Mouse (Mus musculus) liver, embryonic 14.5 days (tissue): ENCODE measurements around the gene Gstz1. TPM values are rescaled to one million over a fixed set of nuclear protein-coding genes. Genes with fewer than 3 reads are reported as not detected.

ENCODE experiments used
- ATAC-seq: fragments of 200-750 bp; cut with Nextera tagmentation; 2 replicates; pipeline ENCODE4 v1.8.0; 2017; ENCODE audit warnings: moderate number of reproducible peaks, mild to moderate bottlenecking, moderate library complexity; ENCODE audit not compliant: insufficient read depth
- DNase-seq, 3 experiments: peaks; one replicate each; pipeline ENCODE4 v3.0.0-alpha.2; 2012 to 2013; ENCODE audit warnings: low read depth in 3 of 3, low spot score in 3 of 3
- H3K27ac ChIP-seq: fragments of 300-500 bp; sonication (generic); 2 replicates; pipeline ENCODE4 v1.5.1; 2014; ENCODE audit warnings: moderate library complexity, mild to moderate bottlenecking, control low read depth, inconsistent platforms
- H3K27me3 ChIP-seq: fragments of 300-500 bp; sonication (generic); 2 replicates; pipeline ENCODE4 v1.6.1; 2014; ENCODE audit warnings: mild to moderate bottlenecking, low read length, moderate library complexity; ENCODE audit not compliant: control insufficient read depth, insufficient read depth
- H3K36me3 ChIP-seq: fragments of 300-500 bp; sonication (generic); replicated peaks from 2 replicates; pipeline ENCODE4 v1.6.1; 2014; ENCODE audit warnings: low read depth; ENCODE audit not compliant: control insufficient read depth, insufficient read depth
- H3K4me1 ChIP-seq, 2 experiments: fragments of 200-500 bp in 1 of 2; fragments of 300-500 bp in 1 of 2; sonication (generic) in 1 of 2; replicated peaks; 2 replicates each; pipeline ENCODE4 v1.6.1; 2012 to 2014; ENCODE audit warnings: antibody characterized with exemption in 1 of 2, inconsistent platforms in 1 of 2, low read length in 1 of 2; ENCODE audit not compliant: control insufficient read depth in 2 of 2, insufficient read depth in 2 of 2
- H3K4me2 ChIP-seq: fragments of 300-500 bp; sonication (generic); 2 replicates; pipeline ENCODE4 v1.6.1; 2014; ENCODE audit warnings: low read depth, mild to moderate bottlenecking, control low read depth, moderate library complexity
- H3K4me3 ChIP-seq, 2 experiments: fragments of 200-500 bp in 1 of 2; fragments of 300-500 bp in 1 of 2; sonication (generic) in 1 of 2; 2 replicates each; pipeline ENCODE4 v1.5.1; 2012 to 2014; ENCODE audit warnings: low read depth in 2 of 2, low read length in 2 of 2, mild to moderate bottlenecking in 2 of 2, control low read depth in 1 of 2, inconsistent platforms in 1 of 2, moderate library complexity in 1 of 2; ENCODE audit not compliant: insufficient read depth in 1 of 2
- H3K9ac ChIP-seq: fragments of 300-500 bp; sonication (generic); replicated peaks from 2 replicates; pipeline ENCODE4 v1.6.1; 2014; ENCODE audit warnings: mild to moderate bottlenecking, control low read depth, moderate library complexity
- H3K9me3 ChIP-seq: fragments of 300-500 bp; sonication (generic); 2 replicates; pipeline ENCODE4 v1.6.1; 2016; ENCODE audit warnings: low read length, mixed read lengths; ENCODE audit not compliant: control insufficient read depth
- CTCF ChIP-seq: IDR thresholded peaks from 2 replicates; pipeline ENCODE4 v1.5.1; 2016; ENCODE audit warnings: antibody characterized with exemption, low read depth, control low read depth
- EP300 ChIP-seq: IDR thresholded peaks from 2 replicates; pipeline ENCODE4 v1.6.1; 2016; ENCODE audit warnings: antibody characterized with exemption, low read depth
- WGBS: fragments of 180-500 bp; shearing (Covaris S2); extraction: QIAGEN DNeasy Blood & Tissue Kit; methylation state at CpG from one replicate; pipeline ENCODE4 v1.1.7; 2014; ENCODE audit not compliant: insufficient replicate concordance; 5-methylcytosine and 5-hydroxymethylcytosine counted together
- polyA plus RNA-seq, 2 experiments: library from polyadenylated mRNA; depleted of rRNA in 1 of 2; stranded (reverse) in 1 of 2; unstranded in 1 of 2; fragments of >200 nt; fragmentation: Nextera tagmentation in 1 of 2; extraction: Ambion mirVana in 1 of 2; gene quantifications; 2 replicates each; pipeline versions ENCODE4 v1.2.1 to v1.2.3; 2012 to 2014

Gene Gstz1
- polyA plus RNA-seq, 2 experiments: 91.0 to 94.8 TPM

- Histone ChIP-seq H3K27ac (peak overlapping the region; percentile 63), H3K4me2 (no peak overlapping the region), H3K9me3 (no peaks in the 10 kb centered on the region), H3K9ac (no peak overlapping the region), H3K27me3 (no peaks in the 10 kb centered on the region), H3K4me3 (peak overlapping the region; percentile 33 to 54), H3K4me1 (peaks cover 2 to 16% of the 10 kb centered on the region in 2 experiments; a peak in 3 of 4 replicates), H3K36me3 (no peaks in the 10 kb centered on the region)
- peak in 1 of 3 experiments; percentile 33 for DNase-seq
- WGBS: 44% methylated on average over 4 of the region's 4 CpGs
- peak; percentile 34; the same call in 1 of the 2 replicates for TF ChIP-seq EP300
- no peak for TF ChIP-seq CTCF
- ATAC-seq: peak; percentile 54
Observed at GRCm38 (mm10) chr12:87157361-87157760, 10.4 kb downstream of the Gstz1 start.

- Histone ChIP-seq H3K4me3 (peak overlapping the region; percentile 15 to 54; a peak in 3 of 4 replicates), H3K36me3 (no peaks in the 10 kb centered on the region; the same call in 1 of the 2 replicates), H3K4me1 (peaks cover 2 to 24% of the 10 kb centered on the region in 2 experiments; a peak in 3 of 4 replicates), H3K9me3 (no peaks in the 10 kb centered on the region), H3K27ac (no peak overlapping the region), H3K27me3 (no peaks in the 10 kb centered on the region), H3K4me2 (peak overlapping the region; percentile 42), H3K9ac (no peak overlapping the region)
- TF ChIP-seq CTCF (no peak), EP300 (no peak)
- 59% methylated on average over 7 of the region's 7 CpGs for WGBS
- DNase-seq (no peak), ATAC-seq (peak; percentile 34; the same call in 1 of the 2 replicates)
Observed at GRCm38 (mm10) chr12:87158099-87158498, 11.1 kb downstream of the Gstz1 start.

GRCm38 (mm10) chr12:87160310-87160709 is 13.3 kb downstream of the Gstz1 start:
- Histone ChIP-seq H3K27ac (no peak overlapping the region), H3K27me3 (no peaks in the 10 kb centered on the region), H3K4me1 (peaks cover 2 to 29% of the 10 kb centered on the region in 2 experiments; a peak in 3 of 4 replicates), H3K36me3 (no peaks in the 10 kb centered on the region; the same call in 1 of the 2 replicates), H3K9ac (no peak overlapping the region), H3K4me3 (no peak overlapping the region), H3K9me3 (no peaks in the 10 kb centered on the region), H3K4me2 (no peak overlapping the region)
- whole genome bisulfite sequencing: 39% methylated on average over 1 of the region's 1 CpGs
- TF ChIP-seq CTCF (no peak), EP300 (no peak)
- ATAC-seq (no peak), DNase-seq (no peak)

GRCm38 (mm10) chr12:87160815-87161214 is 13.8 kb downstream of the Gstz1 start:
- no peaks in the 10 kb centered on the region for H3K9me3 ChIP-seq
- H3K27me3 ChIP-seq: no peaks in the 10 kb centered on the region
- TF ChIP-seq CTCF (no peak), EP300 (peak; percentile 48; the same call in 1 of the 2 replicates)
- peaks cover 2 to 29% of the 10 kb centered on the region in 2 experiments; a peak in 3 of 4 replicates for H3K4me1 ChIP-seq
- H3K27ac ChIP-seq: no peak overlapping the region; the same call in 1 of the 2 replicates
- no peaks in the 10 kb centered on the region; the same call in 1 of the 2 replicates for H3K36me3 ChIP-seq
- DNase-seq: peak in 1 of 3 experiments; percentile 33
- peak; percentile 68 for ATAC-seq
- H3K4me3 ChIP-seq: no peak overlapping the region
- 19% methylated on average over 5 of the region's 5 CpGs for WGBS
- H3K4me2 ChIP-seq: no peak overlapping the region; the same call in 1 of the 2 replicates
- no peak overlapping the region for H3K9ac ChIP-seq

GRCm38 (mm10) chr12:87175194-87175946 is 28.4 kb downstream of the Gstz1 start:
- TF ChIP-seq EP300 (no peak), CTCF (no peak)
- ATAC-seq (no peak), DNase-seq (no peak)
- no peaks in the 10 kb centered on the region for H3K36me3 ChIP-seq
- H3K4me1 ChIP-seq: no peaks in the 10 kb centered on the region
- H3K9me3 ChIP-seq: no peaks in the 10 kb centered on the region
- H3K9ac ChIP-seq: no peak overlapping the region
- 58% methylated on average over 4 of the region's 4 CpGs for WGBS
- no peaks in the 10 kb centered on the region for H3K27me3 ChIP-seq
- no peak overlapping the region for H3K4me3 ChIP-seq
- no peak overlapping the region for H3K27ac ChIP-seq
- H3K4me2 ChIP-seq: no peak overlapping the region
